Mouse (Mus musculus) heart, embryonic 14.5 days (tissue): Measurements from ENCODE around the gene Alpl. TPM values are rescaled to one million over a fixed set of nuclear protein-coding genes. Genes with fewer than 3 reads are reported as not detected.

Experiments
- ATAC-seq: fragments of 200-750 bp; cut with Nextera tagmentation; 2 replicates; pipeline ENCODE4 v1.8.0; 2017; ENCODE audit warnings: low read depth, moderate TSS enrichment; ENCODE audit not compliant: insufficient number of reproducible peaks, insufficient read depth, low FRiP score
- H3K27ac ChIP-seq, 2 experiments: fragments of 200-500 bp in 1 of 2; fragments of 300-500 bp in 1 of 2; sonication (generic) in 1 of 2; replicated peaks in 1 of 2; 2 replicates each; pipeline ENCODE4 v1.5.1; 2012 to 2014; ENCODE audit warnings: low read depth in 2 of 2, low read length in 2 of 2, control low read depth in 1 of 2, mild to moderate bottlenecking in 1 of 2, mixed read lengths in 1 of 2; ENCODE audit not compliant: control insufficient read depth in 1 of 2, insufficient read depth in 1 of 2
- H3K27me3 ChIP-seq: fragments of 300-500 bp; sonication (generic); 2 replicates; pipeline ENCODE4 v1.6.1; 2014; ENCODE audit warnings: mild to moderate bottlenecking, low read length, control low read depth; ENCODE audit not compliant: control insufficient read depth, insufficient read depth
- H3K36me3 ChIP-seq: fragments of 300-500 bp; sonication (generic); 2 replicates; pipeline ENCODE4 v1.6.1; 2014; ENCODE audit warnings: mild to moderate bottlenecking, control low read depth, low read length, mixed read lengths; ENCODE audit not compliant: control insufficient read depth, insufficient read depth
- H3K4me1 ChIP-seq, 2 experiments: fragments of 200-500 bp in 1 of 2; fragments of 300-500 bp in 1 of 2; sonication (generic) in 1 of 2; 2 replicates each; pipeline ENCODE4 v1.6.1; 2012 to 2014; ENCODE audit warnings: low read length in 2 of 2, control low read depth in 1 of 2, mixed read lengths in 1 of 2; ENCODE audit not compliant: control insufficient read depth in 2 of 2, insufficient read depth in 2 of 2
- H3K4me2 ChIP-seq: fragments of 300-500 bp; sonication (generic); 2 replicates; pipeline ENCODE4 v1.6.1; 2014; ENCODE audit warnings: mild to moderate bottlenecking, low read length
- H3K4me3 ChIP-seq, 2 experiments: fragments of 200-500 bp in 1 of 2; fragments of 300-500 bp in 1 of 2; sonication (generic) in 1 of 2; 2 replicates each; pipeline ENCODE4 v1.5.1; 2012 to 2014; ENCODE audit warnings: low read length in 2 of 2, mild to moderate bottlenecking in 2 of 2, control low read depth in 1 of 2, low read depth in 1 of 2, moderate library complexity in 1 of 2; ENCODE audit not compliant: control insufficient read depth in 1 of 2, insufficient read depth in 1 of 2
- H3K9ac ChIP-seq: fragments of 300-500 bp; sonication (generic); 2 replicates; pipeline ENCODE4 v1.6.1; 2014; ENCODE audit warnings: mild to moderate bottlenecking, low read length
- H3K9me3 ChIP-seq: fragments of 300-500 bp; sonication (generic); 2 replicates; pipeline ENCODE4 v1.6.1; 2016; ENCODE audit warnings: low read length, control low read depth; ENCODE audit not compliant: control insufficient read depth
- WGBS: fragments of 180-500 bp; shearing (Covaris S2); extraction: QIAGEN DNeasy Blood & Tissue Kit; methylation state at CpG from one replicate; pipeline ENCODE4 v1.1.7; 2014; 5-methylcytosine and 5-hydroxymethylcytosine counted together
- polyA plus RNA-seq: library from polyadenylated mRNA; unstranded; fragments of >200 nt; fragmentation: Nextera tagmentation; extraction: Ambion mirVana; gene quantifications from 2 replicates; pipeline ENCODE4 v1.2.1, GENCODE M21; 2014

The Alpl gene
- polyA plus RNA-seq, 1 experiment from 2014 or later, result 2.2 TPM

GRCm38 (mm10) chr4:137800324-137800723 is 4.1 kb upstream of the Alpl start:
- ATAC-seq, result no peak
- 30% methylated on average over 11 of the region's 11 CpGs for WGBS
- Histone ChIP-seq H3K9ac (no peak overlapping the region), H3K27ac (no peak overlapping the region), H3K27me3 (peaks cover 29% of the 10 kb centered on the region), H3K36me3 (no peaks in the 10 kb centered on the region), H3K4me3 (no peak overlapping the region), H3K4me2 (no peak overlapping the region), H3K9me3 (0 out of 2 replicates have a peak, but pooled peaks cover 3% of the 10 kb centered on the region), H3K4me1 (peaks cover 11 to 14% of the 10 kb centered on the region in 2 experiments)

GRCm38 (mm10) chr4:137797038-137797437 is 854 bp upstream of the Alpl start:
- H3K27ac ChIP-seq, result no peak overlapping the region
- H3K9me3 ChIP-seq, result no peaks in the 10 kb centered on the region
- 67% methylated on average over 4 of the region's 4 CpGs for WGBS
- H3K27me3 ChIP-seq, result peaks cover 53% of the 10 kb centered on the region
- no peak overlapping the region for H3K4me3 ChIP-seq
- no peak for ATAC-seq
- no peaks in the 10 kb centered on the region for H3K36me3 ChIP-seq
- H3K9ac ChIP-seq, result no peak overlapping the region
- no peak overlapping the region for H3K4me2 ChIP-seq
- peaks cover 11 to 14% of the 10 kb centered on the region in 2 experiments for H3K4me1 ChIP-seq

GRCm38 (mm10) chr4:137794178-137794900 is 1.8 kb downstream of the Alpl start:
- Histone ChIP-seq H3K27ac (no peak overlapping the region), H3K9me3 (no peaks in the 10 kb centered on the region), H3K4me1 (peaks cover 4 to 7% of the 10 kb centered on the region in 2 experiments; a peak in 3 of 4 replicates), H3K4me3 (no peak overlapping the region), H3K4me2 (no peak overlapping the region), H3K36me3 (no peaks in the 10 kb centered on the region), H3K9ac (no peak overlapping the region), H3K27me3 (peaks cover 53% of the 10 kb centered on the region)
- ATAC-seq, result no peak
- WGBS, result 80% methylated on average over 13 of the region's 13 CpGs

GRCm38 (mm10) chr4:137793611-137794010 is 2.6 kb downstream of the Alpl start:
- no peak overlapping the region for H3K4me2 ChIP-seq
- no peaks in the 10 kb centered on the region for H3K9me3 ChIP-seq
- peaks cover 47% of the 10 kb centered on the region for H3K27me3 ChIP-seq
- H3K27ac ChIP-seq, result no peak overlapping the region
- no peaks in the 10 kb centered on the region for H3K36me3 ChIP-seq
- peaks cover 4 to 7% of the 10 kb centered on the region in 2 experiments; a peak in 3 of 4 replicates for H3K4me1 ChIP-seq
- ATAC-seq, result no peak
- WGBS, result 74% methylated on average over 7 of the region's 7 CpGs
- H3K4me3 ChIP-seq, result no peak overlapping the region
- no peak overlapping the region for H3K9ac ChIP-seq

GRCm38 (mm10) chr4:137791440-137791839 is 4.7 kb downstream of the Alpl start:
- H3K36me3 ChIP-seq, result no peaks in the 10 kb centered on the region
- H3K27me3 ChIP-seq, result peaks cover 34% of the 10 kb centered on the region
- 25% methylated on average over 7 of the region's 7 CpGs for WGBS
- H3K4me2 ChIP-seq, result no peak overlapping the region
- no peak for ATAC-seq
- H3K27ac ChIP-seq, result no peak overlapping the region
- H3K9ac ChIP-seq, result no peak overlapping the region
- no peaks in the 10 kb centered on the region for H3K9me3 ChIP-seq
- H3K4me3 ChIP-seq, result no peak overlapping the region
- peaks cover 4 to 7% of the 10 kb centered on the region in 2 experiments; a peak in 3 of 4 replicates for H3K4me1 ChIP-seq

- H3K4me2 ChIP-seq, result no peak overlapping the region
- H3K9me3 ChIP-seq, result no peaks in the 10 kb centered on the region
- no peak overlapping the region for H3K4me3 ChIP-seq
- peaks cover 3 to 5% of the 10 kb centered on the region in 2 experiments; a peak in 3 of 4 replicates for H3K4me1 ChIP-seq
- H3K36me3 ChIP-seq, result no peaks in the 10 kb centered on the region
- ATAC-seq, result no peak
- no peak overlapping the region for H3K27ac ChIP-seq
- peaks cover 30% of the 10 kb centered on the region for H3K27me3 ChIP-seq
- WGBS, result 75% methylated on average over 5 of the region's 5 CpGs
- H3K9ac ChIP-seq, result no peak overlapping the region
Measured at GRCm38 (mm10) chr4:137790981-137791380, 5.2 kb downstream of the Alpl start.

GRCm38 (mm10) chr4:137788511-137789049 is 7.6 kb downstream of the Alpl start:
- Histone ChIP-seq H3K4me1 (peaks cover 4 to 9% of the 10 kb centered on the region in 2 experiments), H3K9me3 (no peaks in the 10 kb centered on the region), H3K27ac (no peak overlapping the region), H3K4me3 (no peak overlapping the region), H3K9ac (no peak overlapping the region), H3K36me3 (no peaks in the 10 kb centered on the region), H3K4me2 (no peak overlapping the region), H3K27me3 (peaks cover 7% of the 10 kb centered on the region)
- WGBS, result 61% methylated on average over 7 of the region's 7 CpGs
- no peak for ATAC-seq
